Mouse (Mus musculus) gastrocnemius, adult 8-10 months (tissue): ENCODE results near the gene Scyl2. TPM values are rescaled to one million over a fixed set of nuclear protein-coding genes. Genes with fewer than 3 reads are reported as not detected.
"Not testable (repeated sequence)": the region's sequence is repeated elsewhere in the genome, so short reads cannot be mapped to it uniquely, and the experiment has no call there.

Experiments used
- DNase-seq, 2 experiments: peaks; one replicate each; pipeline ENCODE4 v3.0.0; 2022; ENCODE audit warnings: low spot score in 2 of 2
- total RNA-seq, 4 experiments: library from RNA; stranded (reverse); gene quantifications; 2 replicates each; pipeline ENCODE4 v1.2.4; 2022

Gene Scyl2
- total RNA-seq, 4 experiments from 2014 or later = 11.0 to 13.4 (median 11.5) TPM

DNA sequence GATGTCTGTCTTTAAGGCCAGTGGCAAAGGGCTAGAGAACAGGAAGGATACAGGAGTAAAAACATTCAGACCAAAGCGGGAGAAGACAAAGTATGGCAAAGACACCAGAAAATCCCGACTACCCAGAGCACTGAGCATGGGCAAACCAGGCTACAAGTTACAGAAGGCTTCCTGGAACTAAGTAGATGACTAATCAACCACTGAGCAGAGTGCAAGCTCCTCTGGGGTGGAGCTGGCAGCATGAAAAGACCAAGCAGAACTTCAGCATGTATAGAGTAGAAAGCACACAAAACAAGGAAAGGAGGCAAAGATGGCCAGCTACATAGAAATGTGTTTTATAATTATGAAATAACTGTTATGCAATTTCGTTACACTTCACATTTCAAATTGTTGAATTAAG, 5.6 kb downstream of the Scyl2 start:
- no peak for DNase-seq

DNA sequence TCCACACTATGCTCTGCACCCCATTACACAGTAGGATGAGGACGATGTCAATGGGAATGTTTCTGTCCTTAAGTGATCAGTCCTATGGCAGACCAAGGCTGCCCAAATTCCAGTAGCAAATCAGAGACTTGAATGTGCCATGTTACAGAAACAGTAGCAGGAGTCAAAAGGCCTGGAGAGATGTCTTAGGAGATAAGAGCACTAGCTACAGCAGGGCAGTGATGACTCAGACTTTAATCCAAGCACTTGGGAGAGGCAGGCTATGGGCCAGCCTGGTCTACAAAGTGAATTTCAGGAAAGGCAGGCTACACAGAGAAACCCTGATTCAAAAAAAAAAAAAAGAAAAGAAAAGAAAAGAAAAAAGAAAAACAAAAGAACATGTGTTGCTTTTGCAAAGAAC, 6.6 kb downstream of the Scyl2 start:
- no peak for DNase-seq

DNA sequence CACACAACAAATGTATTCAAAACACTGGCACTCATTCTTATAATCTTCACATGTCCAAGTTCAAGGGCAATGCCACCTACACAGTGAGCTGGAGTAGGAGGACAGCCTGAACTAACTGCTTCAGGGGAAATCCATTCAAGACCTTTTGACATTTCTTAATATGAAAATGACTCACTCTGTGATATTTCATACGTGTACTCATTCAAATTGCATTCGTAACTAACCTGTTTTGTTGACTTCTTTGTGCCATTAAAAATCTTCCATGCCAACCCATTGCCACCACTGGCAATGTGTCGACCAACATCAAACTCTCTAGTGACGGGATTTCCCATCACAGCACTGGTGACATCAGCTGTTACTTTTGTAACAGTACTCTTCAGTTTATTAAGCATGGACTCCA, 8.0 kb downstream of the Scyl2 start:
- DNase-seq = no peak

DNA sequence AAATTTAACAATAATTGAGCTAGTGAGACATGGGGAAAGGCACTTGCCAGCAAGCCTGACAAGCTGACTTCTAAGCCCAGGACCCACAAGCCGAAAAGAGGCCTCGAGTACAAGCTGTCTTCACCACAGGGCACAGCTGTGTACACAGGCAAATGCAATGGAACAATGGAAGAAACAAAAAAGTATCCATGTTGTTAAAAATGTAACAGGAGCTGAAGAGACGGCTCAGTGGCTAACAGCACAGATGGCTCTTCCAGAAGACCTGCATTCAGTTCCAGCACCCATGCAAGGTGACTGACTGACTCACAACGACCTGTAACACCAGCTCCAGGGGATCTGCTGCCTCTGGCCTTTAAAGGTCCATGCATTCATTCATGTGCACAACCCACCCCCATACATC, 9.5 kb downstream of the Scyl2 start:
- DNase-seq = no peak

DNA sequence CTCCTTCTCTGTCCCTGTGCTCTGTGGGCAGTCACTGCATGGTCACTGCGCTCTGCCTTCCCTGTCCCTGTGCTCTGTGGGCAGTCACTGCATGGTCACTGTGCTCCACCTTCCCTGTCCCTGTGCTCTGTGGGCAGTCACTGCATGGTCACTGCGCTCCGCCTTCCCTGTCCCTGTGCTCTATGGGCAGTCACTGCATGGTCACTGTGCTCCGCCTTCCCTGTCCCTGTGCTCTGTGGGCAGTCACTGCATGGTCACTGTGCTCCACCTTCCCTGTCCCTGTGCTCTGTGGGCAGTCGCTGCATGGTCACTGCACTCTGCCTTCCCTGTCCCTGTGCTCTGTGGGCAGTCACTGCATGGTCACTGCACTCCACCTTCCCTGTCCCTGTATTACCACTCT, 15.7 kb downstream of the Scyl2 start:
- not testable (repeated sequence) for DNase-seq

DNA sequence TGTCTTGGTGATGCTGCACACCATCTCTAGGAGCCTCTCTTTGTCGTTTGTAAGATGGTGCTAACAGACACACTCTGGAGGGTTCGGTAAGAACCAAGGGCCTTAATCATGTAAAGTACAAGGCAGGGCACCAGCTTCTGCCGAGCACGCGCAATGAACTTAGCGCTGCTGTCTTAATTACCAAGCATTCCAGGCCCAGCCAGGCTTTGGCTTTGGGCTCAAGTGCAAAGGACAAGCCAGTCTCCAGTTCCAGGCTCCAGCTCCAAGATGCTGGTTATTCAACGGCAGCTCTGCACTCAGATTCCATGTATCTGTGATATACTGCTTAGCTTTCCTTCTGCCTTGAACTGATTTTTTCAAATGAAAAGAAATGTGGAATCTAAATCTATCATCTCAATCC, 18.5 kb downstream of the Scyl2 start:
- DNase-seq = no peak

DNA sequence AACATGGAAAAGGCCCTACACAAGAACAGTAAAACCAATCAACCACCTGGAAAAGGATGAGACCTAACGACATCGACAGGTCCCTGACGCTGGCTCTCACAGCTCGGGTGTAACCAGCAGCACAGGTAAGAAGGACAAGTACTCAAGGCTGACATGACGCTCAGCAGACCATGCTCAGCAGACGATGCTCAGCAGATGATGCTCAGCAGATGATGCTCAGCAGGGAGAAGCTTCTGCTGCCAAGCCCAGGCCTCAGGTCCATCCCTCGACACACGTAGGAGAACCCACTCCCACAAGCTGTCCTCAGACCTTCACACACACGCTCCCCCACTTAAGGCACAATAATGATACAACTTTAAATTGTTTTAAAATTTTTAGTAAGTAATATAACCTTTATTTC, 20.4 kb downstream of the Scyl2 start:
- DNase-seq = no peak

DNA sequence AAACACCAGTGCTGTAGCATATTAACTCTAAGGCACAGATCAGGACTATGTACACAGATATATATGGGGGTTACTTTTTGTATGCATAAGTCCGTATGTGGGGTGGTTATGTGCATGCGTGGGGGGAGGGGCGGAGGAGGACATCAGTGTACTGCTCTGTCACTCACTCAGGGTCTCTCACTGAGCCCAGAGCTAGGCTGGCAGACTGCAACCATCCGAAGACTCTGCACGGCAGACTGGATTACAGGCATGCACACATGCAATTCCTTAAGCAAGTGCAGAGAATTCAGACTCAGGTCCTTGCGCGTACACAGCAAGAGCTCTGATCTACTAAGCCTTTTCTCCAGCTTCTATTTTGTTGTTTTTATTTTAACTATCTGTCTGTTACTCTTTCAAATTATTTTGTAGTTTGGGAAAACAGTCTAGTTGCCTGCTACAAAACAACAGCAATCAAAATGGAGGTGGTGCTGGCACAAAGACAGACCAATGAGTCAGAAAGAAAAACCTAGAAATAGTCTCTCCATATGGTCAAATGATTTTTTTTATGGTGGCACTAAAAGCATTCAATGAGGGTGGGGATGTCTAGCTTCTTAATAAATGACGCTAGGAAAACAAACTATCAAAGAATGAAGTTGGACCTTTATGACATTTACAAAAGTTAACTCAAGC, 21.0 kb downstream of the Scyl2 start:
- no peak for DNase-seq

DNA sequence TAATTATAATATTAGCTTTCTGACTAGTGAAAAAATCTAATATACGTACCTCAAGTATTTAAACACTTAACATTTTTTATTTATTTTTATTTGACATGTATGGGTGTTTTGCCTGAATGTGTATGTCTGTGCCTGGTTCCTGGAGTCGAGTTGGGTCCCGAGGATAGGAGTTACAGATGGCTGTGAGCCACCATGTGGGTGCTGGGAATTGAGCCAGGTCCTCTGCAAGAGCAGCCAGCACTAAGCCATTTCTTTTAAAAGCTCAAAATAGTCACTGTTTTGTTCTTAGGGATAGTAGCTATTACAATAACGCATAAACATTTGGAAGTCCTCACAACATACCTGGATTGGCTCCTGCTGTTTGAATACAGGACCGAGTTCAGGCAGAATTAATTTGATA, 29.7 kb downstream of the Scyl2 start:
- no peak for DNase-seq

DNA sequence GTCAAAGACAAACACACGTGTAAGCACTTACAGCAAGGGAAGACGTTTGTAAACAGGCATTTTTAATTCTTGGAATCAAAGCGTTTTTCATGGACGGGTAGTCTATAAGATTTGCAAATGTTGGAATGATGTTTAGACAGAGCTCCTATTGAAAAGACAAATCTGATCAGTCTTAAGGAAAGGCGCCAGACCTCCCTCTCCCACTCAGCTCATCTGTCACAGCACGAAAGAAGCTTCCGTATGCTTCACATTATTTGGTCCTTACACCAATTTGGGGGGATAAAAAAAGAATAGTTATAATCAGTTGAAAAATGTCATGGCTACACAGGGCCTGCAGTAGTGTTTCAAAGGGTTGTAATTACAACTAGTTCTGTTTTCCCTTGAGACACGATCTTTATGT, 33.2 kb downstream of the Scyl2 start:
- no peak for DNase-seq

DNA sequence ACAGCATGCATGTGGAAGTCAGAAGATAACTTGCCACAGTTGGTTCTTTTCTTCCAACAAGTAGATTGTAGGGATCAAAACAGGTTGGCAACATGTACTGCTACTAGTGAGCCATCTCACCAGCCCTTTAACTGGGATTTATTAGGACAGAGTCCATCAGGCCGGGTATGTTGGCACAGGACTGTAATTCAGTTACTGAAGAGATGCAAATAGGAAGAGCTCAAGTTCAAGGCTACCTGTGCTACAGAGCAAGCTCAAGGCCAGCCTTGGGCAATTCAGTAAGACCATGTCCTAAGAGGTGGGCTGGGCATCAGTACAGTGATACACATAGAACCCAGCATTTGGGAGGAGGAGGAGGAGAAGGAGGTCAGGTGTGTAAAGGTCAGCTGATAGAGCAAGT, 34.4 kb downstream of the Scyl2 start:
- DNase-seq = no peak

DNA sequence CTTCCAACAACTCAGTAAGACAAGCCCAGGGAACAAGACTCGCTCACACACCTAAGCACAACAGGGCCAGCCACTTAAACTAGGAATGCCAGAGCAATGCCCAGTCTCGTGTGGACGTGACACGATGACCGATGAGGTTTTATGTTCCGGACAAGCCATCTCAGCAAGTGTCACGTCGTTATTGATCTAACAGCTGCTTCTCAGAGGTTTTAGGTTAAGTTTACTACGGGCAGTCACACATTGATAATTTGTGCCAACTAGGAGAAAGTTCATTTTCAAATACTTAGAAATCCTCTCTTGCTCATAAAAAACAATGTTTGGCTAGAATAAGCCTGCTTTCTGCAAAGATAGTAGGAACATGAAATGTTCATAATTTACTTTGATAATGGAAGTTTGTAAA, 39.2 kb downstream of the Scyl2 start:
- no peak for DNase-seq

DNA sequence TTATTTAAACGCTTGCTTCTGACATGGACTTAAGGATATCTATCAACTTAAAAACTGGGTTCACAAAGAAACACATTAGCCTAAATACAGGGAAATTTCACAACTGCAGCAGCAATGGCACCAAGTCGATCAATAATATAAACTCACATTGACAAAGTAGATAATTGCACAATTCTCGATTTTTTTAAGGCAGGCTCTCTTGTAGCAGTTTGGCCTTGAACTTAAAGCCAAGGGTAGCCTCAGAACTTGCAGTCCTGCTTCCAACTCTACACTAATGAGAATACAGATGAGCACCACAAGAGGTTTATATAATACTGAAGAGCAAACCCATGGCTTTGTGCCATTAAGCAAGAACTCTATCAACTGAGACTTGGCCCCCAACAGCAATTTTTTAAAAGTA, 49.1 kb downstream of the Scyl2 start:
- DNase-seq = no peak

DNA sequence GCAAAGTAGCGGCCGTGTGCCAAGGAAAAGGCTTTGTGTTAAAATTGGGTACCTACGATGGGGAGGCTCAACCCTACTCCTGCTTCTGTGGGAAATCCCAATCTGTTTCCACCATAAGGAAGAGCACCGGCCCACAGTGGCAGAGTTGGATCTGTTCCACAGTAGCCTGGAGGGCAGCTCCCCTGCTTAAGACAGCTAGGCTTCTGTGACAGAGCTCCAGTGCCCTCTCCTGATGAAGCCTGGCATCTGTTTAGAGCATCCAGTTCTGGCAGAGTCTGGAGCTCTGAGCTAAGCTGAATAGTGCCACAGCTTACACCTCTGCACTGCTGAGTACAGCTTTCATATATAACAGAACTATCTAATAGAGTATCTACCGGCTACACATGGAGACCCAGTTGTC, 51.1 kb downstream of the Scyl2 start:
- no peak for DNase-seq

DNA sequence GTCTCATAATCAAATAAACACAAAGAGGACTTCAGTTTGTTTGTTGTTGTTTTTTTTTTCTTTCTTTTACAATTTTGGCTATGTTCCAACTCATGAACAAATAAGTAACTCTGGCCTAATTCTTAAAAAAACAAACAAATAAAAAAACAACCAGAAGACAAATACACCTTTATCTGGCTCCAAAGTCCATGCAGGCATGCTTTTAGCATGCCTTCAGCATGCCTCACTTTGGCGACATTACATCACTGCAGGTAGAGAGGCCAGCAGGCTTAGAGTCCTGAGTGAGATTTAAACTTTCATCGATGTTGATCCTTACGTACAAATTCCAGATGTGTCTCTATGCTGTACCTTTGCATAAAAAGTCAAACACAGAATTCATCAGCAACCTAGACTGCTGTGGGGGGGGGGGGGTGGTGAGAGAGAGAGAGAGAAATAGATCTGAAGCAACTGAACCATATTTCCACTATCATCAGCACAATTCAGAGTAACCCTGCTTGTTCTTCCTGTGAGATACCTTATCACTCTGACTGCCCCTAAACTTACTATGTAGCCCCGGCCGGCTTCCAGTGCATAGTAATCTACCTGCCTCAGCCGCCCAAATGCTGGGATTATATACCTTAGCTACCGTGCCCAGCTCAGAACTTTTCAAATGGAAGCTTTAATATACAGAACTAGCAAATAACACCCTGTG, 52.2 kb downstream of the Scyl2 start:
- DNase-seq = no peak

DNA sequence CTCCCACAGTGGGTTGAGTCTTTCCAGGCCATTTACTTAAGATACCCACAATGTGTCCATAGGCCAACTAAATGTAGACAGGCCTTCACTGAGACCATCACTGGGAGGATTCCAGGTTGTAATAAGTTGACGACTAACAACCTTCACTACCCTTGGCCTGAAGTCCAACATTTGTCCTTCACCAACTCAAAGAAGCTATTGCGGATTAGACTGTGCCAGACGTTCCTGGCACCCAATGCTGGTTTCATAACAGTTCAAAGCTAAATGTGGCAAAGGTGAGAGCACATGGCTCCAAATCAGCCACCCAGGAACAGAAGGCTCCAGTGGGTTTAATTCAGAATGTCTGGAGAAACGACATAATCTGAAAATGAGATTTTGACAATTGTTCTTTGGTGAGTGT, 53.0 kb downstream of the Scyl2 start:
- no peak for DNase-seq

DNA sequence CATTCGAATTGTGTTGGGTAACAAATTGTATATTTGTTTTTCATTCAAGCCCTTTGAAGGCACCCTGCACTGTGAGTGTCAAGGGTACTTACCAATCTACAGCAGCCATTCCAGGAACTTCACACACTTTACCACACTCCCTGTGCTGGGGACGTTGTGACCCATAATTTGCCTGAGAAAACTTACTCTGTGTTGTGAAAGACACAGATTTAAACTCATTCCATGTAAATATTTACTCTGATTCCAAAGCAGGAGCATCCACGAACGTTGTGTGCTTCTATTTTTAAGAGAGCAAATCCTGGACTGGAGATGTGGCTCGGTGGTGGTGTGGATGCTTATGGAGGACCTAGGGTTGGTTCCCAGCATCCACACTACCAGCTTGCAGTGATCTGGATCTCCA, 54.3 kb downstream of the Scyl2 start:
- no peak for DNase-seq

DNA sequence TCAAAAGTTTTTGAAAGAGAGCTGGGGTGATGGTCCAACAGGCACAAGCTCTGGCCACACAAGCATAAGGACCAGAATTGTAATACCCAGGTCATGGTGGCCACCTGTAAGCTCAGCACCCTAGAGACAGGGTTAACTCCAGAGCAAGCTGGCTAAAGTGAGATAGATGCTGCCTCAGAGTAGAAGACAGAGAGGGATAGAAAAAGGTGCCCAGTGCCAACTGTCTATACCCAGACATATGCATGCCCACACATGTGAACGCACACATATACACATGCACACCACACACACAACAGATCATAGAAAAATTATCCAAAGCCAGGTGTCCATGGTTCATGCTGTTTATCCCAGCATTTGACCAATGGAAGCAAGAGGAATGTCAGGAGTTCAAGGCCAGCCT, 55.5 kb downstream of the Scyl2 start:
- DNase-seq = no peak

DNA sequence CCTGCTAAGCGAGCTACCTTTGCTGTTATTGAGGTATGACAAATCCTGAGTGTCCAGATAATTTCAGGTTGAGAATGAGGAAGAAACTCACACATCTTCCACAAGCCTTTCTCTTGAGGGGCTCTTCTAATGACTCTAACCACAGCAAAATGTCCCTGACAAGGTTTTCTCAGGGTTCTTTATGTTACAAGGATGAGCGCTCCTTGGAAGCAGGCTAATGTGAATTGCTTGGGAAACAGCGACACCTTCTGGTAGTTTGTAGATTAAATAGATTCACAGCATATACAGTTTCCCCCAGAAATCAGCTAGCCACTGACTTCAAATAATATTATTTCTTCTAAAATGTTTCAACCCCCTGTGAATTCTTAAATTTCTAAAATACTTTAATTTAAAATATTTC, 56.0 kb downstream of the Scyl2 start:
- no peak for DNase-seq

DNA sequence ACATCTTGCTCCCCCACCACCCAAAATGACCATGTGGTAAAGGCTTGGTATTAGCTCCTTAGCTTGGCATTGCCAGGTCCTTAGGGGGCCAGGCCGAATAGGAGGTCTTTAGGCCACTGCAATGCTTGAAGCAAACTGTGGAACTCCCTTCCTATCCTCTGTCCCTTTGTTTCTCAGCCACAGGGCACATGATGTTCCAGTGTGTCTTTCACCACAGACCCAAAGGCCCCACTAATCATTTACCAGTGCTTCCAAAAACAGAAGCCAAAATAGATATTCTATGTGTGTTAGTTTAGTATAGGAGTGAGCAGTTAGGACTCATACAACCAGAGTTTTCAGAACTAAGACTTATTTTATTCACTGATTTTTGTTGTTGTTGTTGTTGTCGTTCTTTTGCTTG, 59.4 kb downstream of the Scyl2 start:
- no peak for DNase-seq

DNA sequence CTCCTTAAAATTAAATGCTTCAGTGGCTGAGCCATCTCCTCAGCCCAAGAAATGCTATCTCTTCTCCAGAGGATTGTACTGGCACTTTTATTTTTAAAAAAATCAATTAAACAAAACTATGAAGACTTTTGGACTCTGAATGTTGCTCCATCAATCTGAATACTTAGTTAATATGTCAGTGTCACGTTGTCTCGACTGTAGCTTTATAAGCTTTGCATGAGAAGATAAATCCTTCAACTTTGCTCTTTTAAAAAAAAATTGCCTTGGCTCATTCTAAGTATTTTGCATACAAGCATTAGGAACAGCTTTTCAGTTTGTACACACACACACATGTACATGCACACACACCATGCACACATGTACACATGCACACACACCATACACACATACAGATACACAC, 61.9 kb downstream of the Scyl2 start:
- no peak for DNase-seq

DNA sequence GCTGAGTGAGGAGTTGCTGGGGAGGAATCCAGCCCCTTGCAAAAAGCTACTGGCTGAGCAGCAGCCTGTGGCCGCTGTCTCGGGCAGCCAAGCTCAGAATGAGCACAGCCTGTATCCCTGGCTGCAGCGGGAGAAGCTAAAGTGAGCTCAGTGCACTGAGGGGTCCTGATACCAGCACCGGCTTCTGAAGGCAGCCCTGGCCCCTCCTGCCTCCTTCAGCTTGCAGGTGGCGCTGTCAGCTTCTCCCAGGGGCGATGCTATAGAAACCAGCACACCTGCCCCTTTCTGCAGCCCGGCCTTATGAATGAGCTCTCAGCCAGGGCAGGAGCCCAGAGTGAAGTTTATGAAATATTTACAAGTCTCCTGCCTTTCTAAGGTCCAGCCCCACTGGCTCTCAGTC, 65.0 kb downstream of the Scyl2 start, which contains the start of gene Slc17a8:
TSS of gene Slc17a8 (minus strand) at position 125 of the 400 bp plus-strand sequence.
- DNase-seq = no peak

DNA sequence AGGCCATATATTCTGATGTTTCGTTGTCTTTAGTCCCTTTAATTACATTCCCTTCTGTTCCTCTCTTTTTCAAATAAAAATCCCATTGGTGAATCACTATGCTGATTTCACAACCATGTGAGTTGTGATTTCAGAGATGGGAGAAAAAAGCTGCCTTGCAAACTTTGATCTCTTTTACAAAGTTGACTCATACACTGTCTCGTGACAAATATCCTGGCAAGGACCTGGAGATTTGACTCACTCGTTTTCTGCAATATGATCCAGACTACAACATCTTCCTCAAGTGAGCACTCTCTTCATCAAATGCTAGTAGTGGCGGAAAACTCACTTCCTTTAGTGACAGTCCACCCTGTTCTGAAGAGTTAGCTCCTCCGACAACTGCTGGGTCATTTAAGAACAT, 86.8 kb downstream of the Scyl2 start:
- DNase-seq = no peak
